Mouse (Mus musculus) layer of hippocampus, adult 8-10 months (tissue): ENCODE measurements at regions not wholly inside any gene's neighbourhood (a gene's known extent, or its start where the extent isn't known, plus 50 kb on each side); places are given as distances from the start of the nearest gene placed in this dataset.
A peak's percentile ranks its signal among the peaks of the same experiment; 100 is the strongest.

ENCODE experiments used
- DNase-seq, 2 experiments: peaks; one replicate each; pipeline ENCODE4 v3.0.0; 2022; ENCODE audit warnings: low spot score in 2 of 2

- peak; percentile 10 to 15 for DNase-seq
Measured at GRCm38 (mm10) chrX:61652377-61652776, 56.9 kb upstream of the Ldoc1 start.

GRCm38 (mm10) chrX:61653077-61653476 is 56.2 kb upstream of the Ldoc1 start:
- DNase-seq: peak; percentile 12 to 15
